Mouse (Mus musculus) testis, adult 2 months (tissue): ENCODE results near the gene Abca6.

Source experiments
- CTCF ChIP-seq: fragments of 200-500 bp; IDR thresholded peaks from 2 replicates; pipeline ENCODE4 v1.5.1; 2012; ENCODE audit warnings: low read depth, mild to moderate bottlenecking, inconsistent platforms, low read length, moderate library complexity; ENCODE audit not compliant: control insufficient read depth, insufficient read depth, insufficient replicate concordance
- POLR2A ChIP-seq: fragments of 200-500 bp; IDR thresholded peaks from 2 replicates; pipeline ENCODE4 v1.6.1; 2012; ENCODE audit warnings: low read depth, mild to moderate bottlenecking, inconsistent platforms, low read length, moderate library complexity; ENCODE audit not compliant: control insufficient read depth

DNA sequence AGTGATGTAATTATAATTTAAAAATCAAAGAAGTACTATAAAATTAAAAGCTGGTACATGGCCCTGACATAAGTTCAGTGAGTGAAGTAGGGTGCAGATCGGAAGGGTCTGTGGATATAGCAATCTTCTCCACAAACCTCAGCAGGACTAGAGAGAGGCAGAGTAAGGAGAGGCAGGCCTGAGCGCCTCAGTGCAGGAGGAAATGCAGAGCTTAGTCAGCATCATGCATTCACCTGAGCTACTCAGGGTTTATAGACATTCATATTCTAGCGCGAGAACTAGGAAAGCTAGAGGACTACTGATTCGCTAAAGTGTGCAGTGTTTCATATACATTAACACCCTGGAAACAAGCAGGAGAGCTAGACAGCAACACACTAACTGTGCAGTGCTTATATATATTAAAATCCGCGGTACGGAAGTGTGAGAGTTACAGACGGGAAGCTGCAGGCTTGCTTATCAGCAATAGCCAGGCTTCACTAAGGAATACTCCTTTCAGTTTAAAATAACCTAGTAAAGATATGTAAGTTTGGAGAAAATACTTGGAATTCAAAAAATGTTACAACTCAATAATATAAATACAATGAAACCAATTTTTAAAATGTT lies 32.7 kb upstream of the Abca6 start:
- no peak for TF ChIP-seq POLR2A
- no peak for TF ChIP-seq CTCF
